Mouse (Mus musculus) monocyte, adult 2 months (primary cell): ENCODE results near the gene Ifna6.

Source experiments
- DNase-seq, 2 experiments: peaks; one replicate each; pipeline ENCODE4 v3.0.0; 2022; ENCODE audit warnings: low spot score in 2 of 2, low read depth in 1 of 2

The Ifna6 gene

GRCm38 (mm10) chr4:88841438-88841911, 14.3 kb downstream of the Ifna6 start, which contains the start of gene Ifna4:
Ifna4 (plus strand) TSS chr4:88841861.
- no peak for DNase-seq

GRCm38 (mm10) chr4:88845334-88845733, 18.1 kb downstream of the Ifna6 start:
- no peak for DNase-seq

DNA sequence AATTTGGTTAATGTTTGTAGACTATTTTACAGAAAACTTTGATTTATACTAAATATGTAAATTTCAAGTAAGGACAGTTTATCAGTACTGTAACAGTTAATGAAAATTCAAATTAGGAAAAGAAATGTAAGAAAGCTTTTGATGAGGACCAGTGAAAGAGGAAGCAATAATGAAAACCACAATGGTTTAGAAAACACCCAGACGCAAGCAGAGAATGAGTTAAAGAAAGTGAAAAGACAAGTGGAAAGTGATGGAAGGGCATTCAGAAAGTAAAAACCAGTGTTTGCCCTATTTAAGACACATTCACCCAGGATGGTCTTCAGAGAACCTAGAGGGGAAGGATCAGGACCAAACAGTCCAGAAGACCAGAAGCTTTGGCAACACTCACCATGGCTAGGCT, 22.5 kb downstream of the Ifna6 start, which contains the start of gene Ifna1:
Gene Ifna1 (plus strand): TSS at position 390 of the 400 bp plus-strand sequence.
- DNase-seq = no peak

- no peak for DNase-seq
Observed at GRCm38 (mm10) chr4:88851026-88851763, 24.0 kb downstream of the Ifna6 start.

DNA sequence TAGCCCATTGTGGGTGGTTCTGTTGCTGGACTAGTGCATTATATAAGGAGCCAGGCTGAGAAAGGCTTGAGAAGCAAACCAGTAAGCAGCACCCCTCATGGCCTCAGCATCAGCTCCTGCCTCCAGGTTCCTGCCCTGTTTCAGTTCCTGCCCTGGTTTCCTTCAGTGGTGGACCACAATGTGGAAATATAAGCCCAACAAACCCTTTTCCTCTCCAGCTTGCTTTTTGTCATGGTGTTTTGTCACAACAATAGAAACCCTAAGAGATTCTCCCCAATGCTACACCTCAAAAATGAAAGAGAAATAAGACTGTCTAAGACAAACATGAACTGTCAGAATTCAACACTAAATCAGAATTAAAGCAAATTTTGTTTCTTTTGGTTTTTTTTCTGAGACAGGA, 32.0 kb downstream of the Ifna6 start:
- no peak for DNase-seq

DNA sequence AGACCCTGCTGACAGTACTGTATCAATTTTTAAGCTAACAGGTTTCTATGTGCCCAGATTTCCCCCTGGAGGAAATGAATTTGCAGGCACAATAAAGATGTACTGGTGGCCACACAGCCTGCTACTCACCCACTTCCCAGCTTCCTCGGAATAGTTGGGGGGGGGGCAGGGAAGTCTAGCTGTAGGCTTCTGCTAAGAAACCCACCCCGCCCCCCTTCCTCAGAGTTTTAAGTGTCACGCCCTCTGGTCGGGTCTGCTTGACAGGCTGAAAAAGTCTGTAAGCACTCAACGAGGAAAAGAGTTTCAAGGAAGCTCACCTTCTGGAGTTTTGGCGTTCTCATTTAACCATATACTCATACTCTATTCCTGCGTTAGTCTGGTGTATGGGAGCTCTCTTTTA, 36.1 kb downstream of the Ifna6 start:
- DNase-seq = no peak

- DNase-seq = peak; percentile 42 to 49
Observed at GRCm38 (mm10) chr4:88864599-88864998, 37.4 kb downstream of the Ifna6 start.

DNA sequence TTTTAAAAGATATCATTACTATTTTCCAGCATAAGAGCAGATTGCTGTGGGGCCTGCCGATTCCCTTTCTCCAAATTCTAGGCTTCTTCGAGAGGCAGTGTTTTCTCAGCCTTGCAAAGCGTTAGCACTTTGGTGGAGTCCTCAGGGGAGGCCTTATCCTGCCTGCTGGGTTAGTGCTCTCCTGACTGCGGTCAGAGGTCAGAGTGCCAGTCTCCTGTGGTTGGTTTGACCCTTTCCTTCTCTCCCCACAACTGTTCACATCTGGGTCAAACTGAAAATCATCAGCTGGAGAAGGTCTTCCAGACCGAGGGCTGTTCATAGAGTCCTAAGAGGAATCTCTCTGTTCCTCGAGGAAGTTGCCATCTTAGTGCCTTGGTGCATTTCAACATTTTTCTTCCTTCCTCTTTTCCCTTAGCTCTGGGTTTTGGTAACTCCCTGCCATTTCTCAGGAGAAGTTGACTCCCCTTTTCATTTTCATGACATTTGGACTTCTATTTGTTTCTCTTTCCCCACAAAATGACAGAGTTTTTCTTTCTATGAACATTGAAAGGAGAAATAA, 37.9 kb downstream of the Ifna6 start:
- no peak for DNase-seq

GRCm38 (mm10) chr4:88867366-88867925, 40.2 kb downstream of the Ifna6 start:
- DNase-seq = peak; percentile 53 to 68

GRCm38 (mm10) chr4:88867926-88868911, 41.0 kb downstream of the Ifna6 start:
- no peak for DNase-seq

DNA sequence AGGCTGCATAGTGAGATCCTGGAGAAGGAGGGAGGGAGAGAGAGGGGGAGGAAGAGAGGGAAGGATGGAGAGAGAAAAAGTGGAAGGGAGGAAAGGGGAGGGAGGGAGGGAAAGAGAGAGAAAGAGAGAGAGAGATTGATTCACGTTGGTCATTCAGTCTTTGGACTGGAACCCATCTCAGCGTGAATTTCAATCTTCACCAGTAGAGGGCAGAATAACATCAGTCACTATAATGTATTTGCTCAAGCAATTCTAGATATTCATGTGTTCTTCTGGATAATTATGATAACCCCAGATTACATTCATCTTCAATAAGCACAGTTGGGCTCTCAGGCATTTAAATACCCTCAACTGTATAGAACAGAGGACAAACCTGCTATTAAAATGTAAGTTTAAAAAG, 45.5 kb downstream of the Ifna6 start:
- no peak for DNase-seq

- DNase-seq = no peak
Observed at GRCm38 (mm10) chr4:88875435-88876095, 48.3 kb downstream of the Ifna6 start.

DNA sequence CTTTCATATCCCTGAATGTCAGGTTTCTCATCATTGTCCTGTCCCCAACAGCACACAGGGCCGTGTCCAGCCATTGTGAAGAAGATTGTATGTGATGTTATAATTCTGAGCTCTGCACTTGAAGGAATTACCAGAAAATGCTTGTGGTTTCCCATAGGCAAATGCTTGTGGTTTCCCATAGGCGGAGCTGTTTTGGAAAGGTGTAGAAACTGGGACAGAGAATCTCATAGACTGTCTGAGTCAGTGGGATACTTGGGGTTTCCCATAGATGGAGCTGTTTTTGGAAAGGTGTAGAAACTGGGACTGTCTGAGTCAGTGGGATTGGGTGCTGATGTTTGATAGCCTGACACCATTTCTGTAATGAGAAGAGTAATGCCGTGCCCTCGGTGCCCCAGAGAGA, 49.3 kb downstream of the Ifna6 start:
- no peak for DNase-seq
